Mouse (Mus musculus) G1E (cell line): ENCODE data around the gene Plcl2.

Source experiments
- CTCF ChIP-seq: IDR thresholded peaks from 2 replicates; pipeline ENCODE4 v1.5.1; 2012; ENCODE audit warnings: low read depth, low read length, inconsistent platforms, mixed read lengths
- GATA1 ChIP-seq: IDR thresholded peaks from 2 replicates; pipeline ENCODE4 v1.6.1; 2012; ENCODE audit warnings: borderline replicate concordance, low read length, inconsistent platforms, mixed read lengths
- POLR2AphosphoS5 ChIP-seq: IDR thresholded peaks from 2 replicates; pipeline ENCODE4 v1.6.1; 2012; ENCODE audit warnings: low read depth, low read length, inconsistent platforms; ENCODE audit not compliant: insufficient replicate concordance
- TAL1 ChIP-seq: conservative IDR thresholded peaks from 2 replicates; pipeline ENCODE4 v1.6.1; 2012; ENCODE audit warnings: low read depth, low read length, inconsistent platforms, mixed read lengths

GRCm38 (mm10) chr17:50570681-50571398 is 61.6 kb downstream of the Plcl2 start:
- TF ChIP-seq CTCF, result no peak
- no peak for TF ChIP-seq GATA1
- TF ChIP-seq TAL1, result no peak
- TF ChIP-seq POLR2AphosphoS5, result no peak
